Mouse (Mus musculus) lung, adult 2 months (tissue): ENCODE measurements around the gene Lbhd1.

Experiments used
- CTCF ChIP-seq: fragments of 200-500 bp; IDR thresholded peaks from 2 replicates; pipeline ENCODE4 v1.5.1; 2011; ENCODE audit warnings: mild to moderate bottlenecking, low read length, control low read depth; ENCODE audit not compliant: insufficient read depth
- POLR2A ChIP-seq: fragments of 200-500 bp; IDR thresholded peaks from 2 replicates; pipeline ENCODE4 v1.6.1; 2011; ENCODE audit warnings: low read depth, mild to moderate bottlenecking, control low read depth, low read length, borderline replicate concordance; ENCODE audit errors: extremely low read depth

- TF ChIP-seq CTCF: no peak
- no peak for TF ChIP-seq POLR2A
Measured at GRCm38 (mm10) chr19:8886916-8887584, 3.5 kb downstream of the Lbhd1 start.
